Mouse (Mus musculus) monocyte, adult 5-6 weeks (primary cell): ENCODE results near the gene Necap1. TPM values are rescaled to one million over a fixed set of nuclear protein-coding genes. Genes with fewer than 3 reads are reported as not detected.
A peak's percentile ranks its signal among the peaks of the same experiment; 100 is the strongest.

Experiments used
- ATAC-seq: fragments of 153-309, 156-312 bp; replicated peaks from 2 replicates; pipeline ENCODE4 v1.8.0; 2017; ENCODE audit warnings: mild to moderate bottlenecking; ENCODE audit not compliant: low TSS enrichment, insufficient number of reproducible peaks, severe bottlenecking, poor library complexity, low FRiP score
- total RNA-seq: library from RNA; stranded (forward); fragments of 200-1000, 200-491, 200-594 nt; gene quantifications from 3 replicates; pipeline ENCODE4 v1.2.3, GENCODE M21; 2017

Necap1 gene
- total RNA-seq, 1 experiment from 2014 or later: 65.0 TPM

DNA sequence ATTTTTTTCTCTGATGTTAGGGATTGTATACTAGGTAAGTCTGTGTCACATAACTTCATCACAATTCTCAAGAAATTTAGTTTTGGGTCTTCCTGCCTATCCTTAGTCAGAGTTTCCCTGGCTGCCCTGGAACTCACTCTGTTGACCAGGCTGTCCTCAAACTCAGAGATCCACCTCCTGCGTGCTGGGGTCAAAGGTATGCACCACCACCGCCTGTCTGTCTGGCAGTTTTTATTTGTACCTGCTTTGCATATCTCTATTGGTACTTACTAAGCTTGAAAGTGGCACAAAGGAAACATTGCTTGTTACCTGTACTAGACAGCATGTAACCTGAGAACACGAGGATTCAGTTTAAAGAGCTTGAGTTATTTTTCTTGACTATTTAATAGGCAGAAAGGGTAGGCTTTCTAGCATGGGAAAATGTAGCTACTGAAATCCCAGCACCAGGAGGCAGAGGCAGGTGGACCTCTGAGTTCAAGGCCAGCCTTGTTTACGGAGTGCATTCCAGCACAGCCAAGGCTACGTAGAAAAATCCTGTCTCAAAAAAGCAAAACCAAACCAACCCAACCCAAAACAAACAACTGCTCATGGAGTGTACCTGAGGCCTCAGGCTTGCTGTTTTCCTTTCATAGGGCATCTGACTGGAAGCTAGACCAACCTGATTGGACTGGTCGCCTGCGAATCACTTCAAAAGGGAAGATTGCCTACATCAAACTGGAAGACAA lies 5.7 kb downstream of the Necap1 start:
- ATAC-seq: no peak

DNA sequence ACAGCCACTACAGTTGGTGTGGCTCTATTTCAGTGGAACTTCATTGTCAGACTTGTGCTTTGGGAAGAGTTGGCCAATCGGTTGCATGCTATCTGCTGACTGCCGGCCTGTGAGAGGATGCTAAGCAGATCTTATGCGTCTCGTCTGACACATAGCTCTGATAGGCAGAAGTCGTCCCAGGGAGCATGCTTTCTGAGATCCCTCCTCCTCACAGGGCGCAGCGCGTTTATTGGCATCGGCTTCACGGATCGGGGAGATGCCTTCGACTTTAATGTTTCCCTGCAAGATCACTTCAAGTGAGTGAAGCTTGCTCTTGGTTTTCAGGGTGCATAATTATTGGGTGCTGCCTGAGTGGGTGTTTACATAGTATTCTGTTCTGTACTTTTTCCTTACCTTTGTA lies 7.0 kb downstream of the Necap1 start:
- ATAC-seq: no peak

DNA sequence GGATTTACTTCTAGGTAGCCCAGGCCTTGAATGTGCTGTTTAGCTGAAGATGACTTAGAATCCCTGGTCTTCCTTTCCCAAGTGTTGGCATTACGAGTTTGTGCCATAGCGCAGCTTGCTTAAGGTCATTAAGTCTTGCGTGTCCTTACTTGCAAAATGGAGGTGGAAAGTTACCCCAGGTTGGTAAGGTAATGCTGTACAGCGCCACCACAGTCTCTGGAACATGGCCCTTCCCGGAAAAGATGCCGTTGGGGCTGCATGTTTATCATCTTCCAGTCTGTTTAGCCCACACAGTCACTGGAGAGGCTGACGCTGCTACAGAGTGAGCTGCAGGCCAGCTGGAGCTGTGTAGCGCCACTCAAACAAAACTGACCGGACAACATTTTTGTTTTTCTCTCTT lies 9.3 kb downstream of the Necap1 start:
- ATAC-seq: no peak

DNA sequence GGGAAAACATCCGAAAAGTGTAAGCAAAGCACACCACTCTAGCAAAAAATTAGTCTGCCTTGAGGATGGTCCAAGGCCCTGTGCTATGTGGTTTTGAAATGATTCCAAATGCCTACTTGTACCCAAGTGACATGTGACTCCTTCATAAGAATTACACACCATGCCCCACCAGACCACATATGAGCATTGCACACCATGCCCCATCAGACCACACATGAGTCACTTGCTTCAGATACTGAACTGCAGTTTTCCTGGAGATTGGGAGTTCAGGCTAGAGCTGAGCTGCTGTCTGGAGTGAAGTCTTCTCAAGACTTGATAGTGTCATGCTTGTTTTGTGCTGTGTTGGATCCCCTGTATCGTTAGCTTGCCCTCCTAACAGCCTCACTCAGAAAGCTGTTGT lies 15.3 kb downstream of the Necap1 start:
- ATAC-seq: no peak

GRCm38 (mm10) chr6:122892442-122893049 lies 18.3 kb downstream of the Necap1 start:
- peak; percentile 83 for ATAC-seq

GRCm38 (mm10) chr6:122919922-122920321 lies 45.6 kb downstream of the Necap1 start:
- no peak for ATAC-seq

- ATAC-seq: peak; percentile 81
Observed at GRCm38 (mm10) chr6:122921451-122921850, 47.2 kb downstream of the Necap1 start, which contains the start of gene Clec4a1. Gene Clec4a1 (plus strand): TSS chr6:122921848.

- ATAC-seq: peak; percentile 60
Observed at GRCm38 (mm10) chr6:122934845-122935244, 60.6 kb downstream of the Necap1 start.

Other genes starting within 250 kb of the Necap1 start
- gene Dppa3, start 248.1 kb upstream of the Necap1 start, total RNA-seq: 8.6 TPM in 1 of 3 replicates, not detected in the others
- gene Nanog, start 167.0 kb upstream of the Necap1 start, total RNA-seq: not detected in 3 replicates
- 57.5 to 73.6 TPM (median 60.1 TPM) in 3 replicates for gene Slc2a3, start 72.8 kb upstream of the Necap1 start, total RNA-seq
- 17.1 to 28.8 TPM (median 25.1 TPM) in 3 replicates for gene Foxj2, start 54.6 kb upstream of the Necap1 start, total RNA-seq
- gene C3ar1, start 18.3 kb upstream of the Necap1 start, total RNA-seq: 1.8 to 13.4 TPM (median 9.7 TPM) in 3 replicates
- gene Clec4a1, start 47.4 kb downstream of the Necap1 start, total RNA-seq: 202 to 205 TPM (median 202 TPM) in 3 replicates
- gene Clec4a3, start 78.0 kb downstream of the Necap1 start, total RNA-seq: 388 to 868 TPM (median 791 TPM) in 3 replicates
- gene Clec4a4, start 115.9 kb downstream of the Necap1 start, total RNA-seq: 7.0 to 13.7 TPM (median 11.1 TPM) in 3 replicates
- gene Clec4b1, start 175.5 kb downstream of the Necap1 start, total RNA-seq: 9.1 to 25.6 TPM (median 14.4 TPM) in 3 replicates
- 5.6 to 19.5 TPM (median 16.4 TPM) in 3 replicates for gene Clec4a2, start 232.0 kb downstream of the Necap1 start, total RNA-seq